Mouse (Mus musculus) hindbrain, embryonic 12.5 days (tissue): ENCODE measurements at regions not wholly inside any gene's neighbourhood (a gene's known extent, or its start where the extent isn't known, plus 50 kb on each side); places are given as distances from the start of the nearest gene placed in this dataset.

ENCODE experiments used
- ATAC-seq: fragments of 200-750 bp; cut with Nextera tagmentation; 2 replicates; pipeline ENCODE4 v1.8.0; 2017; ENCODE audit warnings: moderate TSS enrichment; ENCODE audit not compliant: low FRiP score
- H3K27ac ChIP-seq: fragments of 300-500 bp; sonication (generic); 2 replicates; pipeline ENCODE4 v1.5.1; 2016; ENCODE audit warnings: mild to moderate bottlenecking
- H3K27me3 ChIP-seq: fragments of 300-500 bp; sonication (generic); 2 replicates; pipeline ENCODE4 v1.6.1; 2016; ENCODE audit warnings: mild to moderate bottlenecking
- H3K36me3 ChIP-seq: fragments of 300-500 bp; sonication (generic); 2 replicates; pipeline ENCODE4 v1.6.1; 2016; ENCODE audit warnings: mild to moderate bottlenecking
- H3K4me1 ChIP-seq: fragments of 300-500 bp; sonication (generic); 2 replicates; pipeline ENCODE4 v1.6.1; 2016
- H3K4me2 ChIP-seq: fragments of 300-500 bp; sonication (generic); replicated peaks from 2 replicates; pipeline ENCODE4 v1.6.1; 2016; ENCODE audit warnings: mild to moderate bottlenecking
- H3K4me3 ChIP-seq: fragments of 300-500 bp; sonication (generic); 2 replicates; pipeline ENCODE4 v1.5.1; 2016; ENCODE audit warnings: mild to moderate bottlenecking
- H3K9ac ChIP-seq: fragments of 300-500 bp; sonication (generic); 2 replicates; pipeline ENCODE4 v1.6.1; 2016; ENCODE audit warnings: mild to moderate bottlenecking, moderate library complexity
- H3K9me3 ChIP-seq: fragments of 300-500 bp; sonication (generic); replicated peaks from 2 replicates; pipeline ENCODE4 v1.6.1; 2016; ENCODE audit warnings: mild to moderate bottlenecking
- WGBS: fragments of 180-500 bp; shearing (Covaris S2); methylation state at CpG from one replicate; pipeline ENCODE4 v1.1.7; 2016; 5-methylcytosine and 5-hydroxymethylcytosine counted together

DNA sequence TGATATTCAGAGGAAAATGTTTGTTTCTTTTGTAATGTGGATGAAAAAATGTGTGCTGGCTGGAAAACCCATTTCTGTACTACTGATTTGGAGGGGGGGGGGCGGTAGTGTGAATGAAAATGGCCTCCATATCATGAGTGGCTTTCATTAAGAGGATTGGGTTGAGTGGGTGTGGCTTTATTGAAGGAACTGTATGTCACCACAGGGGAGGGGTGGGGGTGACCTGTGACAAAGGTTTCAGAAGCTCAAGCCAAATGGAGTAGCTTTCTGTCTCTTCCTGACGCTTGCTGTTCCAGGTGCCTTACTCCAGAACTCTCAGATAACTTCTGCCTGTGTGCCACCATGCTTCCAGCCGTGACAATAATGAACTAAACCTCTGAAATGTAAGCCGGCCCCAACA is 242.0 kb upstream of the Gm765 start:
- Histone ChIP-seq H3K9me3 (no peaks in the 10 kb centered on the region), H3K36me3 (no peaks in the 10 kb centered on the region), H3K27me3 (no peaks in the 10 kb centered on the region), H3K27ac (no peak overlapping the region), H3K4me1 (no peaks in the 10 kb centered on the region), H3K4me3 (no peak overlapping the region), H3K4me2 (no peak overlapping the region), H3K9ac (no peak overlapping the region)
- 67% methylated on average over 4 of the region's 4 CpGs for WGBS
- no peak for ATAC-seq

DNA sequence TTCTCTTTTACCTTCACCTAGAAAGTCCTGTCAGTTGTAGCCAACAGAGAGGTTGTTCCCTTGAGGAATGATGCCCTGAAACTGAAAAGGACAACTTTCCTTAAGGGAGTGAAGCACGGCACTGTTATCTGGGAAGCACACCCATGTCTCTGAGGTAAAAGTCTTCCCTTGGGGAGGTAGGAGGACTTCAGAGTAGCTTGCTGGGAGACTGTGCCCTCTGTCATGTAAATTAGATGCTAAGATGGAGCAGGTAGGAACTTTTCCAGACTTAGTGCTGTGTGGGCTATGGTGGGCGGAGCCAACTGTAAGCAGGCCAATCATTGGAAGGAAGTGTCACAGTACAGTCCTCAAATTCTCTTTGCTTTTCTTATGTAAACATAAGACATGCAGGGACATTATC is 240.3 kb upstream of the Gm765 start:
- Histone ChIP-seq H3K4me1 (no peaks in the 10 kb centered on the region), H3K9ac (no peak overlapping the region), H3K27ac (no peak overlapping the region), H3K9me3 (no peaks in the 10 kb centered on the region), H3K27me3 (no peaks in the 10 kb centered on the region), H3K4me2 (no peak overlapping the region), H3K36me3 (no peaks in the 10 kb centered on the region), H3K4me3 (no peak overlapping the region)
- no peak for ATAC-seq
- WGBS = 48% methylated on average over 2 of the region's 2 CpGs

- H3K4me3 ChIP-seq = no peak overlapping the region
- no peaks in the 10 kb centered on the region for H3K9me3 ChIP-seq
- H3K4me1 ChIP-seq = no peaks in the 10 kb centered on the region
- H3K9ac ChIP-seq = no peak overlapping the region
- WGBS = 97% methylated on average over 1 of the region's 1 CpGs
- no peak for ATAC-seq
- no peak overlapping the region for H3K27ac ChIP-seq
- H3K27me3 ChIP-seq = no peaks in the 10 kb centered on the region
- no peaks in the 10 kb centered on the region for H3K36me3 ChIP-seq
- no peak overlapping the region for H3K4me2 ChIP-seq
Observed at GRCm38 (mm10) chr6:98575227-98575626, 232.7 kb upstream of the Gm765 start.

- H3K4me3 ChIP-seq = no peak overlapping the region
- H3K36me3 ChIP-seq = no peaks in the 10 kb centered on the region
- WGBS = 88% methylated on average over 1 of the region's 1 CpGs
- ATAC-seq = no peak
- H3K9ac ChIP-seq = no peak overlapping the region
- no peaks in the 10 kb centered on the region for H3K9me3 ChIP-seq
- H3K4me1 ChIP-seq = no peaks in the 10 kb centered on the region
- no peak overlapping the region for H3K4me2 ChIP-seq
- no peaks in the 10 kb centered on the region for H3K27me3 ChIP-seq
- no peak overlapping the region for H3K27ac ChIP-seq
Observed at GRCm38 (mm10) chr6:98555702-98556101, 213.1 kb upstream of the Gm765 start.

DNA sequence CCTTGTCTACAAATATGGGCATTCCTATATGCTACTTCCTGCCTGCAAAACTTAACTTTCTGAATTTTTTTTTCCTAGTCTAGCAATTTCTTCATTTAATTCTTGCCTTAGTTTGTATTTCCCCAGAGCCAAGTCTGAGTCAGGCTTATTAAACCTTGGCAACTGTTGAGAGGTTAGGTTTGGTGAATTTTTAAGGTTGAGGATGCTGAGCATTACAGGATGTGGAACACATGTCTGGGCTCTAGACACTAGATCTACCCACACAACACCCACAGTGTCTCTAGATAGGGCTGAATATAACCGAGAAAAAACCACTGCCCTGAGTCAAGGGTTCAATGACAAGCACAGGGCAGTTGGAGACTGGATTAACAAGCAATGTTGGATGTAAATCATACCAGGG is 211.4 kb upstream of the Gm765 start:
- H3K4me1 ChIP-seq = 0 out of 2 replicates have a peak, but pooled peaks cover 2% of the 10 kb centered on the region
- H3K36me3 ChIP-seq = no peaks in the 10 kb centered on the region
- WGBS = 87% methylated on average over 1 of the region's 1 CpGs
- H3K9me3 ChIP-seq = no peaks in the 10 kb centered on the region
- H3K27me3 ChIP-seq = no peaks in the 10 kb centered on the region
- no peak overlapping the region for H3K9ac ChIP-seq
- no peak overlapping the region for H3K4me3 ChIP-seq
- no peak overlapping the region for H3K4me2 ChIP-seq
- no peak for ATAC-seq
- H3K27ac ChIP-seq = no peak overlapping the region

DNA sequence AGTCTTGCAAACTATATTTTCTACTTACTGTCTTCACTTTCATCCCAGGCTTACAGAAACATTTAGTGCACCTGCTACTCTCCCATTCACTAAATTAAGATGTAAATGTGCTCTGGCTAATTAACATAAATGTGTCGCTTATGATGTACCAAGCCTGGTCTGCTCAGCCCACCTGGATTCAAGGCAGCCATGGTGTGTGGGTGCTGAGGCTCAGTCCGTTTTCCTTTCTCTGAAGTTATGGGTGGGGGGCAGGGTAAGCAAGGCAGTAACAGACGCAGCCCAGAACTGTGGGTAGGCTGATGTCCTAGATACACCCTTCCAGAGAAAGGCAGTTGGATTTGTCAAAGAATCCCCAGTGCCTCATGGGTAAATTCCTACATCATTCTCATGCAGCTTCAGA is 209.2 kb upstream of the Gm765 start:
- WGBS = 72% methylated on average over 3 of the region's 3 CpGs
- no peaks in the 10 kb centered on the region for H3K9me3 ChIP-seq
- H3K27ac ChIP-seq = no peak overlapping the region
- H3K9ac ChIP-seq = no peak overlapping the region
- H3K27me3 ChIP-seq = no peaks in the 10 kb centered on the region
- ATAC-seq = no peak
- no peak overlapping the region for H3K4me2 ChIP-seq
- H3K4me3 ChIP-seq = no peak overlapping the region
- no peaks in the 10 kb centered on the region for H3K36me3 ChIP-seq
- H3K4me1 ChIP-seq = 0 out of 2 replicates have a peak, but pooled peaks cover 2% of the 10 kb centered on the region

- Histone ChIP-seq H3K4me3 (no peak overlapping the region), H3K9me3 (no peaks in the 10 kb centered on the region), H3K4me2 (no peak overlapping the region), H3K27me3 (peaks cover 2% of the 10 kb centered on the region; the same call in 1 of the 2 replicates), H3K27ac (no peak overlapping the region), H3K9ac (no peak overlapping the region), H3K36me3 (no peaks in the 10 kb centered on the region), H3K4me1 (peaks cover 9% of the 10 kb centered on the region)
- WGBS = 31% methylated on average over 15 of the region's 15 CpGs
- ATAC-seq = no peak
Observed at GRCm38 (mm10) chr6:98526882-98527440, 184.4 kb upstream of the Gm765 start.

DNA sequence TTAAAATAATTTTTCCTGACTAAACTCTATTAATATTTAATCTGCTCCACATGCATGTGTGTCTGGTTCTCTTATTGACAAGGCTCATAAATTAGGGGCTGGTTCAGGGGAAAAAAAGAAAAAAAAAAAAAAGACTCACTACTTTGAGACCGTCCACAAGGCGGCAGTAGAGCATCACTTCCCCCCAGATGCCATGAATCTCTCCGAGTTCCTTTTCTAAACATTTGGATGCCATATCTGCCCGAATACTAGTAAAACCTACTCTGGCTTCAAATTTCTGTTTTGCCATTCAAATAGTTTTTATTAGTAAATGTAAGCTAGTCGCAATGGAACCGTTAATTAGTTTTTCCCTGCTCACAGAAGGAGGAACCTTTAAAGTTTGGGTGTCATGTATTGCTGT is 182.7 kb upstream of the Gm765 start:
- Histone ChIP-seq H3K9ac (no peak overlapping the region), H3K27me3 (peaks cover 2% of the 10 kb centered on the region; the same call in 1 of the 2 replicates), H3K4me1 (peaks cover 12% of the 10 kb centered on the region), H3K4me2 (no peak overlapping the region), H3K27ac (no peak overlapping the region), H3K36me3 (no peaks in the 10 kb centered on the region), H3K9me3 (no peaks in the 10 kb centered on the region), H3K4me3 (no peak overlapping the region)
- WGBS = 10% methylated on average over 6 of the region's 6 CpGs
- ATAC-seq = no peak

GRCm38 (mm10) chr6:98524659-98525058 is 182.1 kb upstream of the Gm765 start:
- H3K9me3 ChIP-seq = no peaks in the 10 kb centered on the region
- no peak overlapping the region for H3K4me3 ChIP-seq
- H3K27me3 ChIP-seq = peaks cover 2% of the 10 kb centered on the region; the same call in 1 of the 2 replicates
- H3K4me1 ChIP-seq = peaks cover 12% of the 10 kb centered on the region
- no peak for ATAC-seq
- no peak overlapping the region for H3K4me2 ChIP-seq
- H3K9ac ChIP-seq = no peak overlapping the region
- no peaks in the 10 kb centered on the region for H3K36me3 ChIP-seq
- 65% methylated on average over 2 of the region's 2 CpGs for WGBS
- H3K27ac ChIP-seq = no peak overlapping the region

DNA sequence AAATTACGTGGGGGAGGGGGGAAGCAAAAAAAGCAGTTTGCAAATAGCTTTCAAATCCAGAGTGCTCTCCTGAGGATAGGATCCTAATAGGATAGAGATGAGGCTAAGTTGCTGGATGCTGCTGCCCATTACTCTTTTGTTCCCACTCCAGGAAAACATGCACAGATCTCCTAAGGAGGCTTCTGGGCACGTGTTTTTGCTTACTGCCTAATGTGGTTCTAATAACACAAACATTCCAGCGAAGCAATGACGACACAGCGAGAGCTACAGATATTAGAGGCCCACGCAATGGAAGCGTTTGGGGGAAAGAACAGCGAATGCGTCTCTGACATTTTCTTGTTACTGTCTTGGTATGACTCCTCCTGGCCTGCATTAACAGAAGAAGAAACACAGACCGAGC is 179.0 kb upstream of the Gm765 start:
- Histone ChIP-seq H3K4me2 (no peak overlapping the region), H3K27ac (no peak overlapping the region), H3K36me3 (no peaks in the 10 kb centered on the region), H3K27me3 (no peaks in the 10 kb centered on the region; the same call in 1 of the 2 replicates), H3K9me3 (no peaks in the 10 kb centered on the region), H3K4me1 (peaks cover 12% of the 10 kb centered on the region), H3K4me3 (no peak overlapping the region), H3K9ac (no peak overlapping the region)
- WGBS = 73% methylated on average over 10 of the region's 10 CpGs
- ATAC-seq = no peak

GRCm38 (mm10) chr6:98514826-98515225 is 172.3 kb upstream of the Gm765 start:
- Histone ChIP-seq H3K4me3 (no peak overlapping the region), H3K27me3 (no peaks in the 10 kb centered on the region), H3K4me2 (no peak overlapping the region), H3K9me3 (no peaks in the 10 kb centered on the region), H3K4me1 (peaks cover 5% of the 10 kb centered on the region; the same call in 1 of the 2 replicates), H3K9ac (no peak overlapping the region), H3K27ac (no peak overlapping the region), H3K36me3 (no peaks in the 10 kb centered on the region)
- WGBS = 76% methylated on average over 3 of the region's 3 CpGs
- no peak for ATAC-seq

DNA sequence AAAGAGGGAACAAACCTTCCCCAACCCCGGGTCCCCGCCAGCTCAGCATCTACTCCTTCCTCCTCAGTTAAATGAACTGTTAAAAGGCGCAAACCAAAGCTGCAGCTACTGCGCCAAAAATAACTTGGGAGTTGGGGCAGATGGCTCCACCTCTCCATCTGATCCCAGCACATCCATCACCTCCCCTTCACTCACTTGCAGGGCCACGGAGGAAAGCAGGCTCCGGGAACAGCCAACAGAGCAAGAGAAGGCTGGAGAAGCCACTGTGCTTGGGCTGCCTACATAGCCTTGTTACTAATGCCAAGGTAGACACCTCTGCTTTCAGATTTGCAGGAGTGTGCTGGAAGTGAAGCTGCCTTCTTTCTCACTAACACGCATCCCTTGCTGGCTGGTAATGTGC is 171.8 kb upstream of the Gm765 start:
- peaks cover 5% of the 10 kb centered on the region; the same call in 1 of the 2 replicates for H3K4me1 ChIP-seq
- H3K9me3 ChIP-seq = no peaks in the 10 kb centered on the region
- no peak overlapping the region for H3K9ac ChIP-seq
- no peak overlapping the region for H3K4me2 ChIP-seq
- 66% methylated on average over 7 of the region's 7 CpGs for WGBS
- no peak overlapping the region for H3K27ac ChIP-seq
- H3K36me3 ChIP-seq = no peaks in the 10 kb centered on the region
- ATAC-seq = no peak
- no peak overlapping the region for H3K4me3 ChIP-seq
- no peaks in the 10 kb centered on the region for H3K27me3 ChIP-seq

GRCm38 (mm10) chr6:98513217-98513616 is 170.7 kb upstream of the Gm765 start:
- 17% methylated on average over 3 of the region's 3 CpGs for WGBS
- H3K4me1 ChIP-seq = peaks cover 5% of the 10 kb centered on the region
- no peaks in the 10 kb centered on the region for H3K36me3 ChIP-seq
- H3K9me3 ChIP-seq = no peaks in the 10 kb centered on the region
- no peak for ATAC-seq
- H3K27me3 ChIP-seq = no peaks in the 10 kb centered on the region
- H3K27ac ChIP-seq = no peak overlapping the region
- no peak overlapping the region for H3K4me2 ChIP-seq
- H3K4me3 ChIP-seq = no peak overlapping the region
- no peak overlapping the region for H3K9ac ChIP-seq
